Comparison of ENCODE assay signal across 9 mouse cellular contexts in genomic region chr10:60005264-60005663, GRCm38 (mm10). TPM values are rescaled to one million over a fixed set of nuclear protein-coding genes. Genes with fewer than 3 reads are reported as not detected.
DNase-seq lines count a peak whose midpoint lies in the region; ATAC-seq and TF ChIP-seq lines count a peak whose summit lies in the region.
"Had no signal": no experiment of that assay in that cellular context is flagged by ENCODE, and none has a peak within 500 bp of the region (broad histone marks: within the 10 kb centered on the region; RNA-seq: fewer than 3 reads in every experiment).

No protein-coding gene starts in this region.

- H3K27me3 ChIP-seq in neural tube, embryonic 15.5 days (replicated peaks), result no peaks in the 10 kb centered on the region
- H3K27me3 ChIP-seq: limb, embryonic 13.5 days had no signal

- no peak overlapping the region for H3K9ac ChIP-seq in neural tube, embryonic 15.5 days (replicated peaks)
- H3K9ac ChIP-seq: limb, embryonic 13.5 days had no signal

- TF ChIP-seq CTCF in left cerebral cortex, adult 2 months (IDR thresholded peaks at IDR 0.05), result peak; percentile 52

- H3K4me1 ChIP-seq in neural tube, embryonic 15.5 days, result peaks cover 21% of the 10 kb centered on the region

- H3K4me2 ChIP-seq in neural tube, embryonic 15.5 days, result no peak overlapping the region
- H3K4me2 ChIP-seq: limb, embryonic 13.5 days had no signal

- DNase-seq in cerebellum, adult 9-10 months, result peak; percentile 63
- no peak for DNase-seq in cerebellum, adult 11 months
- DNase-seq in left cerebral cortex, adult 2 months (ENCODE audit: extremely low spot score in 1 of 2, low spot score in 2 of 2), result no peak
- DNase-seq in left cerebral cortex, postnatal 10 days (ENCODE audit: extremely low spot score in 1 of 2, low spot score in 2 of 2), result no peak
- peak; percentile 59 for DNase-seq in c-Kit-positive CD71-positive TER-119-positive erythroid progenitor cells, embryonic 14.5 days (ENCODE audit: low spot score)
- DNase-seq in thymus, postnatal 0 days (ENCODE audit: low spot score), result peak; percentile 59
- DNase-seq in right cerebral cortex, adult 2 months (ENCODE audit: low spot score in 2 of 2), result no peak

- 65% methylated on average over 2 of the region's 2 CpGs for WGBS in neural tube, embryonic 15.5 days

- intact Hi-C loops in left cerebral cortex, adult 2 months (cut with DNase I), result no loop called here
- intact Hi-C loops in left cerebral cortex, postnatal 10 days (cut with DNase I), result no loop called here

- peaks cover 10% of the 10 kb centered on the region; the same call in 1 of the 2 replicates for H3K36me3 ChIP-seq in neural tube, embryonic 15.5 days

- ATAC-seq in neural tube, embryonic 15.5 days (ENCODE audit: low FRiP score), result no peak

- no peak overlapping the region for H3K4me3 ChIP-seq in left cerebral cortex, adult 2 months
- no peak overlapping the region for H3K4me3 ChIP-seq in neural tube, embryonic 15.5 days (replicated peaks)
- H3K4me3 ChIP-seq: limb, embryonic 13.5 days had no signal

- H3K9me3 ChIP-seq in neural tube, embryonic 15.5 days (replicated peaks), result no peaks in the 10 kb centered on the region
- H3K9me3 ChIP-seq: limb, embryonic 13.5 days had no signal

- H3K27ac ChIP-seq in left cerebral cortex, adult 2 months, result no peak overlapping the region
- no peak overlapping the region for H3K27ac ChIP-seq in neural tube, embryonic 15.5 days (replicated peaks)
- H3K27ac ChIP-seq: limb, embryonic 13.5 days had no signal

RNA-seq across cellular contexts. Expression of gene Anapc16, which starts 2.3 kb away (rescaled TPM):
- 10 to 100 TPM; 61.5 to 68.6 TPM for total RNA-seq in left cerebral cortex, adult 2 months (2021)
- 10 to 100 TPM; 61.8 to 68.6 TPM for total RNA-seq in left cerebral cortex, postnatal 10 days (2021)
- polyA plus RNA-seq in thymus, postnatal 0 days (2015; fragmentation: Nextera tagmentation; extraction: Ambion mirVana), result 139 and 168 TPM in 2 replicates
- 106 TPM in 2 replicates for polyA plus RNA-seq in neural tube, embryonic 15.5 days (2015; fragmentation: Nextera tagmentation; extraction: Ambion mirVana)

RNA-seq across cellular contexts. Expression of gene Ascc1, which starts 2.7 kb away (rescaled TPM):
- total RNA-seq in left cerebral cortex, adult 2 months (2021), result 10 to 100 TPM; 13.2 to 15.1 TPM
- 10 to 100 TPM; 18.4 to 22.2 TPM for total RNA-seq in left cerebral cortex, postnatal 10 days (2021)
- polyA plus RNA-seq in thymus, postnatal 0 days (2015; fragmentation: Nextera tagmentation; extraction: Ambion mirVana), result 38.5 and 43.2 TPM in 2 replicates
- polyA plus RNA-seq in neural tube, embryonic 15.5 days (2015; fragmentation: Nextera tagmentation; extraction: Ambion mirVana), result 45.4 and 47.3 TPM in 2 replicates

RNA-seq across cellular contexts. Expression of gene Ddit4, which starts 53.6 kb away (rescaled TPM):
- 10 to 100 TPM; 46.9 to 71.1 TPM for total RNA-seq in left cerebral cortex, adult 2 months (2021)
- 10 to 100 TPM; 52.2 to 67.8 TPM for total RNA-seq in left cerebral cortex, postnatal 10 days (2021)
- 50.6 and 54.7 TPM in 2 replicates for polyA plus RNA-seq in thymus, postnatal 0 days (2015; fragmentation: Nextera tagmentation; extraction: Ambion mirVana)
- polyA plus RNA-seq in neural tube, embryonic 15.5 days (2015; fragmentation: Nextera tagmentation; extraction: Ambion mirVana), result 80.8 and 91.6 TPM in 2 replicates

Comparison
In these comparisons a context has a peak if more than half of its experiments do, and no peak if none do; other contexts are left out.
1. DNase-seq: peak in cerebellum, adult 9-10 months (single experiment), c-Kit-positive CD71-positive TER-119-positive erythroid progenitor cells, embryonic 14.5 days (single experiment) and thymus, postnatal 0 days (single experiment); none in cerebellum, adult 11 months (single experiment), left cerebral cortex, adult 2 months (0 of 2), left cerebral cortex, postnatal 10 days (0 of 2) and right cerebral cortex, adult 2 months (0 of 2).